Mouse (Mus musculus): ENCODE measurements around the gene Gm21310. TPM values are rescaled to one million over a fixed set of nuclear protein-coding genes. Genes with fewer than 3 reads are reported as not detected.
"Not testable (repeated sequence)": the region's sequence is repeated elsewhere in the genome, so short reads cannot be mapped to it uniquely, and the experiment has no call there.

Gm21310 gene
- not detected in 2 replicates for total RNA-seq (2014; fragmentation: Nextera tagmentation)
- total RNA-seq (2017) = not detected in 2 replicates

GRCm38 (mm10) chrY:10147083-10147482 is at the start of gene Gm21310:
TSS of gene Gm21310 (minus strand) at chrY:10147183.
- ATAC-seq (replicated peaks; ENCODE audit: low FRiP score, low TSS enrichment, poor library complexity, severe bottlenecking) = not testable (repeated sequence)

Other genes starting within 250 kb of the Gm21310 start
- gene Gm20834, start 177.4 kb upstream of the Gm21310 start, total RNA-seq (2014; fragmentation: Nextera tagmentation) = not detected in 2 replicates
- not detected in 2 replicates for gene Gm20834, start 177.4 kb upstream of the Gm21310 start, total RNA-seq (2017)